Mouse (Mus musculus): ENCODE data around the gene Lrmp. TPM values are rescaled to one million over a fixed set of nuclear protein-coding genes. Genes with fewer than 3 reads are reported as not detected.

Lrmp gene
- polyA plus RNA-seq, 1 experiment, result 0.82 TPM

DNA sequence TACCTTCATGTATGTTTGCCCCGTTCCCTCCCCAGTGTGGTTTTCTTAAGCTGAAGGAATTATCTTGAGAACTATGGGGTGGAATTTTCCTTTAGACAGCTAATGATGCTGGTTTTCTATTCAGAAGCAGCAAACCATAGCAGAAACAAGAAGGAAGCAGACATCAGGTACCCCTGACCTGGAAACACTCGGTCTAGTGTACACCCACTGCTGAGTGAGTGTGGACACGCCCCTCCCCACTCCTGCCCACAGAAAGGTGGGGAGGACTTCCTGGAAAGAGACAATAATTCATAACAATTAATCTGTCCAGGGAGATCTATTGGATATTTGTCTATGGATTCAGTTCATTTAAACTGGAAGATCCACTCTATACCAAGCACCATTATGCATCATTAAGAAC, 19.8 kb downstream of the Lrmp start:
- Histone ChIP-seq H3K27ac (ENCODE audit: insufficient read depth, low read length) (no peak overlapping the region), H3K4me1 (ENCODE audit: control insufficient read depth, insufficient read depth, low read length) (no peaks in the 10 kb centered on the region), H3K4me3 (replicated peaks; ENCODE audit: insufficient read depth, low read depth, low read length) (no peak overlapping the region), H3K27me3 (ENCODE audit: control insufficient read depth, insufficient read depth, low read length) (no peaks in the 10 kb centered on the region)
- WGBS, result 82% methylated on average over 3 of the region's 3 CpGs
- DNase-seq, result no peak
- TF ChIP-seq CTCF (IDR thresholded peaks at IDR 0.05; ENCODE audit: borderline replicate concordance, insufficient read depth, low read depth, low read length) (no peak), POLR2A (IDR thresholded peaks at IDR 0.05; ENCODE audit: borderline replicate concordance, insufficient read depth, low read length) (no peak)

DNA sequence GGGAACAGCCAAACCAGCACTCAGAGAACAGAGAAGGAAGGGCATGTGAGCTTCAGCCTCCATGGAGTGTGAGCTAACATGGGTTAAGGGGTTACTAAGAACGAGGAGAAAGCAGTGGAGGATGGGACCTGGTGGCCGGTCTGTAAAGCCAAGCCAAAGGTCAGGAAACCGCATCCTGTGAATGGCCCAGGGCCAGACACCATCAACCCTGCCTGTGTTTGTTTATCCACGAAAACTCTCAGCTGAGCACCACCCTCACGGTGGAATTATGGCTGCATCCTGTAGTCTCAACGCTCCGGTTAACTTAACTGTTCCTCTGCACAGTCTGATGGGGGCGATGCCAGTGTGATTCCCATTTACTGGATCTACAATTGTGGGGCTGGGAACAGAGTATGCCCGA, 20.4 kb downstream of the Lrmp start:
- no peaks in the 10 kb centered on the region for H3K4me1 ChIP-seq (ENCODE audit: control insufficient read depth, insufficient read depth, low read length)
- no peak overlapping the region for H3K27ac ChIP-seq (ENCODE audit: insufficient read depth, low read length)
- DNase-seq, result no peak
- WGBS, result 75% methylated on average over 9 of the region's 9 CpGs
- no peaks in the 10 kb centered on the region for H3K27me3 ChIP-seq (ENCODE audit: control insufficient read depth, insufficient read depth, low read length)
- TF ChIP-seq POLR2A (IDR thresholded peaks at IDR 0.05; ENCODE audit: borderline replicate concordance, insufficient read depth, low read length) (no peak), CTCF (IDR thresholded peaks at IDR 0.05; ENCODE audit: borderline replicate concordance, insufficient read depth, low read depth, low read length) (no peak)
- H3K4me3 ChIP-seq (replicated peaks; ENCODE audit: insufficient read depth, low read depth, low read length), result no peak overlapping the region

DNA sequence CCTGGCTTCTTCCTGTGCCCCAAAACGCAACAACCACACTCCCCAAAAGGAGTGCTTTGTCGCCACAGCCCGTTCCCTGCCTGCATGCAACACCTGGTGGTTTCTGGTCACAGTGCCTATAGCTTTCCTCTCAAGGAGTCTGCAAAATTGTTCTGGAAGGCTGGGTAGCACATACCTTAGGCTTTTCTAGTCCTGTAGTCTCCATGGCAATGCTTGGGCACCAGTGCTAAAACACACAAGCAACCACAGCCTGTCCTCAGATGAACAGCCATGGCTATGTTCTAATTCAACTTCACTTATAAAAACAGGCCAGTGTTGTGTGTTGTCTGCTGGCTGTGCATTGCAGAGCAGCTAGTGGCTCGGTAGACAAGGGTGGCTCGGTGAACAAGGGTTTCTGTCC, 21.4 kb downstream of the Lrmp start:
- Histone ChIP-seq H3K4me3 (replicated peaks; ENCODE audit: insufficient read depth, low read depth, low read length) (no peak overlapping the region), H3K27me3 (ENCODE audit: control insufficient read depth, insufficient read depth, low read length) (no peaks in the 10 kb centered on the region), H3K27ac (ENCODE audit: insufficient read depth, low read length) (no peak overlapping the region), H3K4me1 (ENCODE audit: control insufficient read depth, insufficient read depth, low read length) (no peaks in the 10 kb centered on the region)
- 88% methylated on average over 5 of the region's 5 CpGs for WGBS
- no peak for TF ChIP-seq CTCF (IDR thresholded peaks at IDR 0.05; ENCODE audit: borderline replicate concordance, insufficient read depth, low read depth, low read length)
- TF ChIP-seq POLR2A (IDR thresholded peaks at IDR 0.05; ENCODE audit: borderline replicate concordance, insufficient read depth, low read length), result no peak
- no peak for DNase-seq

DNA sequence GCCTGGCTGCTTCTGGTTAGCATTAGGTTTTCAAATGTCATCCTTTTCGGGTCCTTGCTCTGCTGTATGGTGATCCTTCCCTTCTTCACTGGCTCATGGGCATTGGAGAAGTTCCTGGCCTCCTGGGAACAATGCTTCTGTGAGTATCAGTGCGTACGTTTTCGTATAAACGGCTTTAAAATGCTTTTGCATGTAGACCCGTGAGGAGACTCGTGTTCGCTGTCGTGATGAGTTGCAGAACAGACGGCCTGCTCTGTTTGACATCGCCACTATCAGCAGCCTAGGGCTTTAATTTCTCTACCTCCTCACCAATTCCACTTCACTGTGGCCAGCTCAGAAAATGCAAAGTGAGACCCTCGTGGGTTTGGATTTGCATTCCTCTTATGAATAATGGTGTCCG, 23.8 kb downstream of the Lrmp start:
- H3K4me1 ChIP-seq (ENCODE audit: control insufficient read depth, insufficient read depth, low read length), result no peaks in the 10 kb centered on the region
- TF ChIP-seq CTCF (IDR thresholded peaks at IDR 0.05; ENCODE audit: borderline replicate concordance, insufficient read depth, low read depth, low read length), result no peak
- TF ChIP-seq POLR2A (IDR thresholded peaks at IDR 0.05; ENCODE audit: borderline replicate concordance, insufficient read depth, low read length), result no peak
- H3K27ac ChIP-seq (ENCODE audit: insufficient read depth, low read length), result no peak overlapping the region
- H3K4me3 ChIP-seq (replicated peaks; ENCODE audit: insufficient read depth, low read depth, low read length), result no peak overlapping the region
- 81% methylated on average over 13 of the region's 13 CpGs for WGBS
- H3K27me3 ChIP-seq (ENCODE audit: control insufficient read depth, insufficient read depth, low read length), result no peaks in the 10 kb centered on the region
- no peak for DNase-seq

DNA sequence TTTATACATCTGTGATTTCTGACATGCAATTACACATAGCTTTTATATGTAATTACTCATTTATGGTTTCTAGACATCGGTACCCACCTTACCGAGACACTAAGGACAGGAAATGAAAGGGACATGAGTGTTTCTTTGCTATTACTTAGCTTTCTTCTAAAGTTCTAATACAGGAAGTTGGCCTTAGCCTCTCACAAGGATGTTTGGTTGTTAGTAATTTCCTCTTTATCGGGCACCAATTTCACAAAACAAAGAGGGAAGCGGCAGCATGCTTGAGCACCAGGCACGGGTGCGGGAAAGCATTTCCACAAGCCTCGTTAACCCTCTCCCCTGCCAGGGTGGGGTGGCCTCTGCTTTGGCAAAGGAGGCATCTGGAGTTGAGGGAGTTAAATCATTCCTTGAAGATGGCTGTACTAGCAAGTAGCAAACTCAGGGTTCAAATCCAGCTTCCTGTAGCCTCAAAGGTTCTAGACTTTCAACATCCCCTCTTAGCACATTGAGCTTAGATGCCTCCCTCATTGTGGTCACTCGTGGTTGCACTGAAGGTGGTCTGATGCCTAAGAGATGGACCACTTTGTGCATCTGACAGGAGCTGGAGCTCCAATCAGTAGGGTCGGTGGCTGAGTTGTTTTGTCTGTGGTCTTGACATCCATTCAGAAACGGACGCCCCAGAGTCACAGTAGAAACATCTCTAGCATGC, 24.5 kb downstream of the Lrmp start:
- 71% methylated on average over 11 of the region's 11 CpGs for WGBS
- Histone ChIP-seq H3K4me3 (replicated peaks; ENCODE audit: insufficient read depth, low read depth, low read length) (no peak overlapping the region), H3K27ac (ENCODE audit: insufficient read depth, low read length) (no peak overlapping the region), H3K27me3 (ENCODE audit: control insufficient read depth, insufficient read depth, low read length) (no peaks in the 10 kb centered on the region), H3K4me1 (ENCODE audit: control insufficient read depth, insufficient read depth, low read length) (no peaks in the 10 kb centered on the region)
- DNase-seq, result no peak
- no peak for TF ChIP-seq CTCF (IDR thresholded peaks at IDR 0.05; ENCODE audit: borderline replicate concordance, insufficient read depth, low read depth, low read length)
- TF ChIP-seq POLR2A (IDR thresholded peaks at IDR 0.05; ENCODE audit: borderline replicate concordance, insufficient read depth, low read length), result no peak

DNA sequence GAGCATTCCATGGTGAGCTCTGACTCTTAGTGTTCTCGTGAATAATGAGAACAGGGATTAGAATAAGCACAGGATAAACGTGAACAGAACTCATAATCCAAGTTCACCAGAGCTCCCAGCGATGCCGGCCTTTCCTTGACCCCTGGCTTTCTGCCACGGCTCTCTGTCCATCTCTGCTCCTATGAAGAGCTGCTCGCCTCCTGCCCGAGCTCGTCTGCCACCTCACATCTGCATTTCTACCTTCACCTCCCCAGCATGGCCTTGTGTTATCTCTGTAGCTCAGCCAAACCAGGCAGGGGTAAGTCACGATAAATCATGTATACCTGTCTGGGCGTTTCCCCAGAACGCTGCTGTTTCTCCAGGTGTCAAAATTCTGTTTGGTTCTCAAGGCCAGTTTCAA, 25.3 kb downstream of the Lrmp start:
- no peaks in the 10 kb centered on the region for H3K27me3 ChIP-seq (ENCODE audit: control insufficient read depth, insufficient read depth, low read length)
- H3K4me3 ChIP-seq (replicated peaks; ENCODE audit: insufficient read depth, low read depth, low read length), result no peak overlapping the region
- no peak for DNase-seq
- TF ChIP-seq POLR2A (IDR thresholded peaks at IDR 0.05; ENCODE audit: borderline replicate concordance, insufficient read depth, low read length) (no peak), CTCF (IDR thresholded peaks at IDR 0.05; ENCODE audit: borderline replicate concordance, insufficient read depth, low read depth, low read length) (no peak)
- no peak overlapping the region for H3K27ac ChIP-seq (ENCODE audit: insufficient read depth, low read length)
- WGBS, result 71% methylated on average over 11 of the region's 11 CpGs
- H3K4me1 ChIP-seq (ENCODE audit: control insufficient read depth, insufficient read depth, low read length), result no peaks in the 10 kb centered on the region

DNA sequence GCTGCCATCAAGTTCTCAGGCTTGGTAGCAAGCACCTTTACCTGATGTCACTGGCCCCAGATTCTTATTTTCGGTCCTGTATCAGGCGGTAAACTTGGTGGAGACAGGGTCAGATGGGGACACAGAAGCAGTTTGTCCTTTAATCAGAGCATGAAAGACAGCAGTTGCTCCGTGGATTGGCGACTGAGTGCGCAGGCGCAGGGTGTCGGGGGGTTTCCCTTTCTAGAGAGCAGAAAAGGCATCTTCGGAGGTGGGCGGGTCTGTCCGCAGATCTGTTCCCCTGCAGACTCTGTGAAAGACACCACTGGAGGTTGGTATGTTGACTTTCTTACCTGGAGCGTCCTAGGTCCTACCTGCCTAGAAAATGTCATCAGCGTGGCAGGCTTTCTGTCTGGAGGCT, 26.4 kb downstream of the Lrmp start:
- no peaks in the 10 kb centered on the region for H3K27me3 ChIP-seq (ENCODE audit: control insufficient read depth, insufficient read depth, low read length)
- H3K4me1 ChIP-seq (ENCODE audit: control insufficient read depth, insufficient read depth, low read length), result no peaks in the 10 kb centered on the region
- no peak overlapping the region for H3K4me3 ChIP-seq (replicated peaks; ENCODE audit: insufficient read depth, low read depth, low read length)
- 92% methylated on average over 12 of the region's 12 CpGs for WGBS
- no peak for TF ChIP-seq POLR2A (IDR thresholded peaks at IDR 0.05; ENCODE audit: borderline replicate concordance, insufficient read depth, low read length)
- TF ChIP-seq CTCF (IDR thresholded peaks at IDR 0.05; ENCODE audit: borderline replicate concordance, insufficient read depth, low read depth, low read length), result no peak
- no peak overlapping the region for H3K27ac ChIP-seq (ENCODE audit: insufficient read depth, low read length)
- DNase-seq, result no peak

DNA sequence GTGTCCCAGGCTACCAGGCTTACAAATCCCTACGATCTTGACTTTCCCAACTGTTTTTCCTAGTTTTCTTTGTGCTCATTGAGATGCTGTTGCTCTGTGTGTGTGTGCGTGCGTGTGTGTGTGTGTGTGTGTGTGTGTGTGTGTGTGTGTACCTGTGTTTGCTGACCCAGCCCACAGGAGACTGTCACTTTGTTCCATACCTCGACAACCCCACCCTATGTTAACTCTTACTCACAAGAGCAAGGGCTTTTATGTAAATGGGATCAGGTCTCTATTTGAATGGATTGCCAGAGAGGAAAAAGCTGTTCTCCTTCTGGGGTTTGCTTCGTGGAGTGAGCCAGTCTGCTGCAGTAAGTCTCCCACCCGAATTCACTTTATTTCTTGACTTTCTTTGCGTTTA, 29.7 kb downstream of the Lrmp start:
- no peak overlapping the region for H3K27ac ChIP-seq (ENCODE audit: insufficient read depth, low read length)
- no peak for DNase-seq
- WGBS, result 76% methylated on average over 7 of the region's 7 CpGs

More for the DNA sequence above, 29.7 kb downstream of the Lrmp start:
- no peaks in the 10 kb centered on the region for H3K27me3 ChIP-seq (ENCODE audit: control insufficient read depth, insufficient read depth, low read length)
- no peak for TF ChIP-seq CTCF (IDR thresholded peaks at IDR 0.05; ENCODE audit: borderline replicate concordance, insufficient read depth, low read depth, low read length)
- no peak for TF ChIP-seq POLR2A (IDR thresholded peaks at IDR 0.05; ENCODE audit: borderline replicate concordance, insufficient read depth, low read length)
- no peaks in the 10 kb centered on the region for H3K4me1 ChIP-seq (ENCODE audit: control insufficient read depth, insufficient read depth, low read length)
- H3K4me3 ChIP-seq (replicated peaks; ENCODE audit: insufficient read depth, low read depth, low read length), result no peak overlapping the region
